Mouse (Mus musculus): Measurements from ENCODE around the gene Ubac2. TPM values are rescaled to one million over a fixed set of nuclear protein-coding genes. Genes with fewer than 3 reads are reported as not detected.
A peak's percentile ranks its signal among the peaks of the same experiment; 100 is the strongest.

Gene Ubac2
- total RNA-seq, 2 experiments from 2014 or later: 22.9 to 24.4 TPM

- DNase-seq: no peak
Observed at GRCm38 (mm10) chr14:122008261-122008660, 129.8 kb downstream of the Ubac2 start.

GRCm38 (mm10) chr14:122009502-122009901 lies 131.1 kb downstream of the Ubac2 start:
- DNase-seq: no peak

- peak; percentile 45 for DNase-seq
Observed at GRCm38 (mm10) chr14:122010301-122010700, 131.9 kb downstream of the Ubac2 start.

- DNase-seq: no peak
Observed at GRCm38 (mm10) chr14:122011768-122012167, 133.3 kb downstream of the Ubac2 start.

GRCm38 (mm10) chr14:122012193-122012592 lies 133.8 kb downstream of the Ubac2 start:
- DNase-seq: no peak

GRCm38 (mm10) chr14:122012814-122013213 lies 134.4 kb downstream of the Ubac2 start:
- no peak for DNase-seq

- DNase-seq: peak; percentile 41
Observed at GRCm38 (mm10) chr14:122013417-122013951, 135.1 kb downstream of the Ubac2 start.

- DNase-seq: no peak
Observed at GRCm38 (mm10) chr14:122017958-122018357, 139.5 kb downstream of the Ubac2 start.

GRCm38 (mm10) chr14:122019389-122019788 lies 141.0 kb downstream of the Ubac2 start:
- no peak for DNase-seq

GRCm38 (mm10) chr14:122020567-122020966 lies 142.1 kb downstream of the Ubac2 start:
- DNase-seq: no peak

- no peak for DNase-seq
Observed at GRCm38 (mm10) chr14:122023054-122023453, 144.6 kb downstream of the Ubac2 start.

- DNase-seq: no peak
Observed at GRCm38 (mm10) chr14:122023928-122024327, 145.5 kb downstream of the Ubac2 start.

- no peak for DNase-seq
Observed at GRCm38 (mm10) chr14:122028926-122029745, 150.7 kb downstream of the Ubac2 start.

GRCm38 (mm10) chr14:122029851-122030250 lies 151.4 kb downstream of the Ubac2 start:
- no peak for DNase-seq

GRCm38 (mm10) chr14:122032045-122032444 lies 153.6 kb downstream of the Ubac2 start:
- DNase-seq: no peak

- no peak for DNase-seq
Observed at GRCm38 (mm10) chr14:122034451-122034850, 156.0 kb downstream of the Ubac2 start, which contains the start of gene Timm8a2. Timm8a2 (plus strand) TSS chr14:122034674.

GRCm38 (mm10) chr14:122035181-122035580 lies 156.8 kb downstream of the Ubac2 start:
- DNase-seq: no peak

GRCm38 (mm10) chr14:122035860-122036259 lies 157.4 kb downstream of the Ubac2 start:
- no peak for DNase-seq

- DNase-seq: no peak
Observed at GRCm38 (mm10) chr14:122038874-122039647, 160.6 kb downstream of the Ubac2 start.

- DNase-seq: no peak
Observed at GRCm38 (mm10) chr14:122041413-122041825, 163.0 kb downstream of the Ubac2 start.

GRCm38 (mm10) chr14:122042142-122042694 lies 163.8 kb downstream of the Ubac2 start:
- DNase-seq: no peak

GRCm38 (mm10) chr14:122047784-122048183 lies 169.4 kb downstream of the Ubac2 start:
- no peak for DNase-seq

GRCm38 (mm10) chr14:122048816-122049215 lies 170.4 kb downstream of the Ubac2 start:
- DNase-seq: no peak

Data from gastrocnemius, postnatal 25 days (tissue).